Mouse (Mus musculus) MEL (cell line): ENCODE results near the gene Phospho2. TPM values are rescaled to one million over a fixed set of nuclear protein-coding genes. Genes with fewer than 3 reads are reported as not detected.
A peak's percentile ranks its signal among the peaks of the same experiment; 100 is the strongest.
"Not testable (repeated sequence)": the region's sequence is repeated elsewhere in the genome, so short reads cannot be mapped to it uniquely, and the experiment has no call there.

ENCODE experiments used
- DNase-seq: peaks from one replicate; pipeline ENCODE4 v3.0.0; 2011; ENCODE audit warnings: low read depth, low spot score
- H3K27ac ChIP-seq: 2 replicates; pipeline ENCODE4 v1.5.1; 2012; ENCODE audit warnings: low read depth, mild to moderate bottlenecking, control low read depth, low read length, moderate library complexity; ENCODE audit not compliant: control insufficient read depth
- H3K27me3 ChIP-seq, 2 experiments: fragments of 150-350 bp in 1 of 2; sonication (generic) in 1 of 2; 2 replicates each; pipeline ENCODE4 v1.6.1; 2012; ENCODE audit warnings: low read length in 2 of 2, mild to moderate bottlenecking in 2 of 2, improper control_type of control experiment in 1 of 2, moderate library complexity in 1 of 2; ENCODE audit not compliant: insufficient read depth in 2 of 2, control insufficient read depth in 1 of 2
- H3K36me3 ChIP-seq, 2 experiments: 2 replicates each; pipeline ENCODE4 v1.6.1; 2012 to 2014; ENCODE audit warnings: low read length in 2 of 2, improper control_type of control experiment in 1 of 2, inconsistent platforms in 1 of 2, mild to moderate bottlenecking in 1 of 2; ENCODE audit not compliant: insufficient read depth in 2 of 2, control insufficient read depth in 1 of 2
- H3K4me1 ChIP-seq, 2 experiments: fragments of 150-350 bp in 1 of 2; sonication (generic) in 1 of 2; 2 replicates each; pipeline ENCODE4 v1.6.1; 2012; ENCODE audit warnings: low read length in 2 of 2, improper control_type of control experiment in 1 of 2, mild to moderate bottlenecking in 1 of 2; ENCODE audit not compliant: insufficient read depth in 2 of 2, control insufficient read depth in 1 of 2
- H3K4me3 ChIP-seq, 2 experiments: fragments of 150-350 bp in 1 of 2; sonication (generic) in 1 of 2; 2 replicates each; pipeline ENCODE4 v1.5.1; 2012; ENCODE audit warnings: low read depth in 2 of 2, low read length in 2 of 2, mild to moderate bottlenecking in 2 of 2, moderate library complexity in 2 of 2, control low read depth in 1 of 2, improper control_type of control experiment in 1 of 2; ENCODE audit not compliant: control insufficient read depth in 1 of 2, insufficient read depth in 1 of 2
- H3K79me2 ChIP-seq: 2 replicates; pipeline ENCODE4 v1.6.1; 2012; ENCODE audit warnings: mild to moderate bottlenecking, low read length, moderate library complexity; ENCODE audit not compliant: control insufficient read depth, poor library complexity, insufficient read depth
- H3K9ac ChIP-seq: 2 replicates; pipeline ENCODE4 v1.6.1; 2012; ENCODE audit warnings: low read depth, mild to moderate bottlenecking, control low read depth, low read length, moderate library complexity; ENCODE audit not compliant: control insufficient read depth, poor library complexity, severe bottlenecking
- H3K9me3 ChIP-seq: fragments of 150-350 bp; sonication (generic); replicated peaks from 2 replicates; pipeline ENCODE4 v1.6.1; 2012; ENCODE audit warnings: mild to moderate bottlenecking, low read length, improper control_type of control experiment, moderate library complexity; ENCODE audit not compliant: insufficient read depth
- CHD2 ChIP-seq: IDR thresholded peaks from 2 replicates; pipeline ENCODE4 v1.6.1; 2011; ENCODE audit warnings: low read length, improper control_type of control experiment
- ELF1 ChIP-seq: IDR thresholded peaks from 2 replicates; pipeline ENCODE4 v1.6.1; 2014; ENCODE audit warnings: low read depth, mild to moderate bottlenecking, inconsistent platforms, low read length, improper control_type of control experiment, moderate library complexity
- EP300 ChIP-seq, 2 experiments: IDR thresholded peaks; 2 replicates each; pipeline ENCODE4 v1.6.1; 2011; ENCODE audit warnings: improper control_type of control experiment in 2 of 2, low read length in 2 of 2, low read depth in 1 of 2, mild to moderate bottlenecking in 1 of 2
- ETS1 ChIP-seq: IDR thresholded peaks from 2 replicates; pipeline ENCODE4 v1.6.1; 2012; ENCODE audit warnings: low read depth, mild to moderate bottlenecking, inconsistent platforms, low read length, improper control_type of control experiment, moderate library complexity
- GATA1 ChIP-seq: IDR thresholded peaks from 2 replicates; pipeline ENCODE4 v1.6.1; 2011; ENCODE audit warnings: low read depth, low read length, improper control_type of control experiment
- HCFC1 ChIP-seq: IDR thresholded peaks from 2 replicates; pipeline ENCODE4 v1.6.1; 2012; ENCODE audit warnings: low read depth, mild to moderate bottlenecking, inconsistent platforms, low read length, improper control_type of control experiment, moderate library complexity
- MAFK ChIP-seq: IDR thresholded peaks from 2 replicates; pipeline ENCODE4 v1.6.1; 2011; ENCODE audit warnings: low read depth, mild to moderate bottlenecking, low read length, improper control_type of control experiment, borderline replicate concordance
- MAZ ChIP-seq: IDR thresholded peaks from 2 replicates; pipeline ENCODE4 v1.6.1; 2012; ENCODE audit warnings: low read depth, mild to moderate bottlenecking, inconsistent platforms, low read length, improper control_type of control experiment
- MEF2A ChIP-seq: IDR thresholded peaks from 2 replicates; pipeline ENCODE4 v1.6.1; 2014; ENCODE audit warnings: low read depth, mild to moderate bottlenecking, inconsistent platforms, low read length, improper control_type of control experiment; ENCODE audit not compliant: poor library complexity, insufficient replicate concordance, severe bottlenecking; ENCODE audit errors: extremely low read depth
- MXI1 ChIP-seq: IDR thresholded peaks from 2 replicates; pipeline ENCODE4 v1.6.1; 2011; ENCODE audit warnings: mild to moderate bottlenecking, low read depth, low read length, improper control_type of control experiment
- MYB ChIP-seq: IDR thresholded peaks from 2 replicates; pipeline ENCODE4 v1.6.1; 2011; ENCODE audit warnings: mild to moderate bottlenecking, low read depth, low read length, improper control_type of control experiment
- MYC ChIP-seq: IDR thresholded peaks from 2 replicates; pipeline ENCODE4 v1.6.1; 2011; ENCODE audit warnings: low read depth, mild to moderate bottlenecking, low read length, improper control_type of control experiment, moderate library complexity
- POLR2AphosphoS2 ChIP-seq: IDR thresholded peaks from 2 replicates; pipeline ENCODE4 v1.6.1; 2011; ENCODE audit warnings: low read length, improper control_type of control experiment
- POLR2AphosphoS5 ChIP-seq: IDR thresholded peaks from 2 replicates; pipeline ENCODE4 v1.6.1; 2012; ENCODE audit warnings: low read depth, borderline replicate concordance, mild to moderate bottlenecking, inconsistent platforms, low read length, moderate library complexity, mixed read lengths
- RAD21 ChIP-seq: IDR thresholded peaks from 2 replicates; pipeline ENCODE4 v1.6.1; 2011; ENCODE audit warnings: mild to moderate bottlenecking, low read depth, low read length, improper control_type of control experiment
- RCOR1 ChIP-seq: IDR thresholded peaks from 2 replicates; pipeline ENCODE4 v1.6.1; 2012; ENCODE audit warnings: low read depth, mild to moderate bottlenecking, inconsistent platforms, low read length, improper control_type of control experiment
- SIN3A ChIP-seq: IDR thresholded peaks from 2 replicates; pipeline ENCODE4 v1.6.1; 2012; ENCODE audit warnings: low read length, improper control_type of control experiment, inconsistent platforms
- SMC3 ChIP-seq: IDR thresholded peaks from 2 replicates; pipeline ENCODE4 v1.6.1; 2011; ENCODE audit warnings: low read depth, low read length, improper control_type of control experiment
- TBP ChIP-seq: IDR thresholded peaks from 2 replicates; pipeline ENCODE4 v1.8.0; 2011; ENCODE audit warnings: low read depth, low read length, improper control_type of control experiment
- TCF12 ChIP-seq: IDR thresholded peaks from 2 replicates; pipeline ENCODE4 v1.6.1; 2014; ENCODE audit warnings: low read depth, mild to moderate bottlenecking, inconsistent platforms, low read length, improper control_type of control experiment, moderate library complexity
- USF1 ChIP-seq: IDR thresholded peaks from 2 replicates; pipeline ENCODE4 v1.6.1; 2014; ENCODE audit warnings: low read depth, mild to moderate bottlenecking, inconsistent platforms, low read length, improper control_type of control experiment, moderate library complexity
- ZC3H11A ChIP-seq: IDR thresholded peaks from 2 replicates; pipeline ENCODE4 v1.6.1; 2012; ENCODE audit warnings: low read depth, mild to moderate bottlenecking, inconsistent platforms, low read length, improper control_type of control experiment
- ZMIZ1 ChIP-seq: IDR thresholded peaks from 2 replicates; pipeline ENCODE4 v1.6.1; 2012; ENCODE audit warnings: low read depth, mild to moderate bottlenecking, inconsistent platforms, low read length, improper control_type of control experiment, moderate library complexity
- ZNF384 ChIP-seq: IDR thresholded peaks from 2 replicates; pipeline ENCODE4 v1.6.1; 2012; ENCODE audit warnings: low read depth, mild to moderate bottlenecking, inconsistent platforms, low read length, improper control_type of control experiment
- polyA plus RNA-seq, 2 experiments: library from polyadenylated mRNA; stranded (reverse) in 1 of 2; unstranded in 1 of 2; fragments of >175 nt in 1 of 2; fragments of >200 nt in 1 of 2; gene quantifications; 2 replicates each; pipeline versions ENCODE4 v1.2.1 to v1.2.4; 2012; ENCODE audit warnings: low replicate concordance in 2 of 2, low read depth in 1 of 2; ENCODE audit not compliant: insufficient read length in 2 of 2, insufficient read depth in 1 of 2, missing spikeins in 1 of 2
- total RNA-seq: library from RNA; depleted of rRNA; stranded (reverse); fragments of 300-350 nt; gene quantifications from 2 replicates; pipeline ENCODE4 v1.2.3, GENCODE M21; 2012

Gene Phospho2
- total and polyA plus RNA-seq, 3 experiments: 11.8 to 13.2 TPM; not detected in 1

DNA sequence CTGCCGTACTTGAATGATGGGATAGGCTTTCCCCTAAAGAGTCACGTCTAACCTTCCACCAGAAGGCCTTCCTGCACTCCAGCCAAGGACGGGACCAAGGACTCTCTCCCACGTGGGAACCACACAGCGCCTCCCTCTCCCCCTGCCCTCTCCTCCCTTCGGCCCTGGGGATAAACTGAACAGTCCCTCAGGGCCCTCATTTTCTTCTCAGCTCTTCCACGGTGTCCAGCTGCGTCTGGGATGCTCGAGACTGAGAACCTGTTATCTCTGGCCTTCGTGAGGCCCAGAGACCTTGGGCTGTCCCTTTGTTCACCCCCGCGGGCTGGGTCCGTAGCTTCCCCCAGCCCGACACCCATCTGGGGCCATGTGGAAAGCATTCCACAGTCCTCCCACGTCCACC lies 20.7 kb downstream of the Phospho2 start:
- no peaks in the 10 kb centered on the region for H3K9me3 ChIP-seq
- H3K9ac ChIP-seq: no peak overlapping the region
- no peak for TF ChIP-seq EP300 (IDR thresholded peaks at IDR 0.05; ENCODE audit: low read depth in 1 of 2, low read length in 2 of 2)
- no peak for TF ChIP-seq MAZ
- no peak for TF ChIP-seq ZMIZ1
- H3K36me3 ChIP-seq: peaks cover 0 to 9% of the 10 kb centered on the region in 2 experiments; a peak in 2 of 4 replicates
- no peak for DNase-seq
- H3K4me1 ChIP-seq: peaks cover 11% of the 10 kb centered on the region in 2 experiments
- no peak overlapping the region for H3K27ac ChIP-seq
- H3K4me3 ChIP-seq: no peak overlapping the region
- no peaks in the 10 kb centered on the region for H3K27me3 ChIP-seq
- H3K79me2 ChIP-seq: no peaks in the 10 kb centered on the region

DNA sequence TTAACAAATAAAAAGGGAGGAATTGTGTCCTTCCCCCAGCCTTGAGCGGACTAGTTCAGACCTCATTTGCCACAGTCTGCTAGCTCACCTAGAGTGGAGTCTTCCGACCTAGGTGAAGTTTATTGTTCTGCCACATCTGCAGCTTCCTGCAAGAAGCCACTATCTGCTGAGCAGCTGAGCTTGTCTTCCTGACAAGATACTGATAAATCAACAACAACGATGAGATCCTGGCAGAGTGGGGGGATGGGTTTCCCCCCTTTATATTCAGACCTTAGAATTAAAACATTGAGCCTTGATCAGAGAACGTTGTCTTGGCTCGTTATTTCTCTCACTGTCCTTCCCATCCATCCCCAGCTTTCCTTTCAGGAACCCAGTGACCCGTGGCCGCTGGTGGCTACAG lies 21.9 kb downstream of the Phospho2 start:
- peaks cover 14 to 21% of the 10 kb centered on the region in 2 experiments for H3K4me1 ChIP-seq
- H3K36me3 ChIP-seq: peaks cover 0 to 20% of the 10 kb centered on the region in 2 experiments; a peak in 2 of 4 replicates
- not testable (repeated sequence) for H3K9me3 ChIP-seq, H3K79me2 ChIP-seq, H3K27me3 ChIP-seq, H3K27ac ChIP-seq, H3K9ac ChIP-seq
- DNase-seq: peak; percentile 38
- peak overlapping the region; percentile 26 to 29; a peak in 3 of 4 replicates for H3K4me3 ChIP-seq
- peak; percentile 92 for TF ChIP-seq ETS1
- TF ChIP-seq EP300 (IDR thresholded peaks at IDR 0.05; ENCODE audit: low read depth in 1 of 2, low read length in 2 of 2): peak; percentile 73 to 74
- peak; percentile 77 for TF ChIP-seq GATA1
- TF ChIP-seq RCOR1: peak; percentile 44; the same call in 1 of the 2 replicates
- TF ChIP-seq CHD2: peak; percentile 12; the same call in 1 of the 2 replicates
- peak; percentile 85 for TF ChIP-seq TCF12
- peak; percentile 60 for TF ChIP-seq SIN3A
- TF ChIP-seq MXI1: 0 out of 2 replicates have a peak, but pooled peaks have one; percentile 32

- Histone ChIP-seq H3K27me3 (no peaks in the 10 kb centered on the region), H3K27ac (peak overlapping the region; percentile 61), H3K36me3 (peaks cover 0 to 33% of the 10 kb centered on the region in 2 experiments; a peak in 2 of 4 replicates), H3K9me3 (no peaks in the 10 kb centered on the region), H3K79me2 (no peaks in the 10 kb centered on the region), H3K9ac (peak overlapping the region; percentile 33), H3K4me1 (peaks cover 21 to 35% of the 10 kb centered on the region in 2 experiments), H3K4me3 (peak overlapping the region; percentile 19 to 50; a peak in 3 of 4 replicates)
- peak; percentile 81 for DNase-seq
- TF ChIP-seq MEF2A: no peak
- no peak for TF ChIP-seq ELF1
- TF ChIP-seq POLR2AphosphoS5: no peak
- peak; percentile 65 for TF ChIP-seq TCF12
- TF ChIP-seq POLR2AphosphoS2: no peak
- peak; percentile 53; the same call in 1 of the 2 replicates for TF ChIP-seq MAZ
- TF ChIP-seq ZMIZ1: no peak
- peak; percentile 55; the same call in 1 of the 2 replicates for TF ChIP-seq TBP
- TF ChIP-seq GATA1: peak; percentile 87
- peak; percentile 76; the same call in 1 of the 2 replicates for TF ChIP-seq RCOR1
- TF ChIP-seq HCFC1: peak; percentile 47; the same call in 1 of the 2 replicates
- peak; percentile 71 for TF ChIP-seq ETS1
- no peak; the same call in 1 of the 2 replicates for TF ChIP-seq ZNF384
- no peak for TF ChIP-seq ZC3H11A
- TF ChIP-seq RAD21: no peak
- no peak for TF ChIP-seq USF1
- peak; percentile 59; the same call in 1 of the 2 replicates for TF ChIP-seq MYC
- peak; percentile 60 for TF ChIP-seq MXI1
- peak; percentile 8; the same call in 1 of the 2 replicates for TF ChIP-seq MAFK
- 0 out of 2 replicates have a peak, but pooled peaks have one; percentile 20 for TF ChIP-seq MYB
- TF ChIP-seq SMC3: peak; percentile 4; the same call in 1 of the 2 replicates
Observed at GRCm38 (mm10) chr2:69816575-69816974, 27.2 kb downstream of the Phospho2 start.
